Mouse (Mus musculus) limb, embryonic 13.5 days (tissue): ENCODE results near the gene Ercc6l2. TPM values are rescaled to one million over a fixed set of nuclear protein-coding genes. Genes with fewer than 3 reads are reported as not detected.

Experiments used
- ATAC-seq: fragments of 200-750 bp; cut with Nextera tagmentation; 2 replicates; pipeline ENCODE4 v1.8.0; 2017; ENCODE audit warnings: low read depth, moderate number of reproducible peaks, moderate TSS enrichment; ENCODE audit not compliant: low FRiP score
- H3K27ac ChIP-seq: fragments of 300-500 bp; sonication (generic); 2 replicates; pipeline ENCODE4 v1.5.1; 2015; ENCODE audit warnings: inconsistent platforms, mild to moderate bottlenecking, moderate library complexity
- H3K27me3 ChIP-seq: fragments of 300-500 bp; sonication (generic); 2 replicates; pipeline ENCODE4 v1.6.1; 2015; ENCODE audit warnings: mild to moderate bottlenecking, inconsistent platforms
- H3K36me3 ChIP-seq: fragments of 300-500 bp; sonication (generic); 2 replicates; pipeline ENCODE4 v1.6.1; 2015; ENCODE audit warnings: inconsistent platforms, mild to moderate bottlenecking, moderate library complexity
- H3K4me1 ChIP-seq: fragments of 300-500 bp; sonication (generic); 2 replicates; pipeline ENCODE4 v1.6.1; 2015; ENCODE audit warnings: inconsistent platforms
- H3K4me2 ChIP-seq: fragments of 300-500 bp; sonication (generic); replicated peaks from 2 replicates; pipeline ENCODE4 v1.6.1; 2015; ENCODE audit warnings: inconsistent platforms, mild to moderate bottlenecking, moderate library complexity
- H3K4me3 ChIP-seq: fragments of 300-500 bp; sonication (generic); 2 replicates; pipeline ENCODE4 v1.5.1; 2015; ENCODE audit warnings: moderate library complexity, mild to moderate bottlenecking, inconsistent platforms
- H3K9ac ChIP-seq: fragments of 300-500 bp; sonication (generic); 2 replicates; pipeline ENCODE4 v1.6.1; 2015; ENCODE audit warnings: mild to moderate bottlenecking, inconsistent platforms
- H3K9me3 ChIP-seq: fragments of 300-500 bp; sonication (generic); 2 replicates; pipeline ENCODE4 v1.6.1; 2016; ENCODE audit warnings: inconsistent platforms
- WGBS: fragments of 180-500 bp; shearing (Covaris S2); methylation state at CpG from one replicate; pipeline ENCODE4 v1.1.7; 2015; 5-methylcytosine and 5-hydroxymethylcytosine counted together
- polyA plus RNA-seq: library from polyadenylated mRNA; unstranded; fragments of >200 nt; fragmentation: Nextera tagmentation; extraction: Ambion mirVana; gene quantifications from 2 replicates; pipeline ENCODE4 v1.2.1, GENCODE M21; 2015

Gene Ercc6l2
- polyA plus RNA-seq, 1 experiment from 2014 or later: 28.1 TPM

- H3K4me3 ChIP-seq: no peak overlapping the region
- H3K36me3 ChIP-seq: no peaks in the 10 kb centered on the region
- WGBS: 87% methylated on average over 3 of the region's 3 CpGs
- H3K27me3 ChIP-seq: no peaks in the 10 kb centered on the region
- no peaks in the 10 kb centered on the region for H3K4me1 ChIP-seq
- no peak overlapping the region for H3K9ac ChIP-seq
- no peaks in the 10 kb centered on the region for H3K9me3 ChIP-seq
- no peak for ATAC-seq
- H3K4me2 ChIP-seq: no peak overlapping the region
- H3K27ac ChIP-seq: no peak overlapping the region
Measured at GRCm38 (mm10) chr13:63807979-63808378, 7.1 kb upstream of the Ercc6l2 start.

GRCm38 (mm10) chr13:63811477-63811876 lies 3.6 kb upstream of the Ercc6l2 start:
- no peak overlapping the region for H3K27ac ChIP-seq
- no peaks in the 10 kb centered on the region for H3K27me3 ChIP-seq
- no peaks in the 10 kb centered on the region for H3K36me3 ChIP-seq
- no peak overlapping the region for H3K9ac ChIP-seq
- H3K4me2 ChIP-seq: no peak overlapping the region
- no peak overlapping the region for H3K4me3 ChIP-seq
- H3K9me3 ChIP-seq: no peaks in the 10 kb centered on the region
- ATAC-seq: no peak
- H3K4me1 ChIP-seq: peaks cover 13% of the 10 kb centered on the region

GRCm38 (mm10) chr13:63815931-63816330 lies 891 bp downstream of the Ercc6l2 start:
- ATAC-seq: no peak
- Histone ChIP-seq H3K36me3 (no peaks in the 10 kb centered on the region), H3K4me1 (peaks cover 13% of the 10 kb centered on the region), H3K4me2 (peak overlapping the region; percentile 68), H3K9me3 (no peaks in the 10 kb centered on the region), H3K4me3 (peak overlapping the region; percentile 64), H3K27me3 (no peaks in the 10 kb centered on the region), H3K27ac (peak overlapping the region; percentile 87; the same call in 1 of the 2 replicates), H3K9ac (peak overlapping the region; percentile 85)

GRCm38 (mm10) chr13:63845758-63846157 lies 30.7 kb downstream of the Ercc6l2 start:
- H3K4me1 ChIP-seq: no peaks in the 10 kb centered on the region
- no peak overlapping the region for H3K4me3 ChIP-seq
- no peak for ATAC-seq
- no peak overlapping the region for H3K9ac ChIP-seq
- H3K27ac ChIP-seq: no peak overlapping the region
- H3K27me3 ChIP-seq: no peaks in the 10 kb centered on the region
- peaks cover 31% of the 10 kb centered on the region for H3K36me3 ChIP-seq
- H3K4me2 ChIP-seq: no peak overlapping the region
- no peaks in the 10 kb centered on the region for H3K9me3 ChIP-seq
- WGBS: 91% methylated on average over 2 of the region's 2 CpGs

- H3K9ac ChIP-seq: no peak overlapping the region
- 94% methylated on average over 3 of the region's 3 CpGs for WGBS
Measured at GRCm38 (mm10) chr13:63850308-63851011, 35.4 kb downstream of the Ercc6l2 start.

GRCm38 (mm10) chr13:63872585-63873282 lies 57.7 kb downstream of the Ercc6l2 start:
- Histone ChIP-seq H3K9ac (no peak overlapping the region), H3K4me3 (no peak overlapping the region), H3K9me3 (no peaks in the 10 kb centered on the region), H3K36me3 (peaks cover 16% of the 10 kb centered on the region), H3K27me3 (no peaks in the 10 kb centered on the region), H3K4me2 (no peak overlapping the region), H3K27ac (no peak overlapping the region), H3K4me1 (no peaks in the 10 kb centered on the region)
- 90% methylated on average over 2 of the region's 2 CpGs for WGBS
- ATAC-seq: no peak

More at GRCm38 (mm10) chr13:63850308-63851011, 35.4 kb downstream of the Ercc6l2 start:
- ATAC-seq: no peak
- Histone ChIP-seq H3K36me3 (peaks cover 19% of the 10 kb centered on the region), H3K27me3 (no peaks in the 10 kb centered on the region), H3K4me3 (no peak overlapping the region), H3K27ac (no peak overlapping the region), H3K4me2 (no peak overlapping the region), H3K9me3 (no peaks in the 10 kb centered on the region), H3K4me1 (no peaks in the 10 kb centered on the region)

- no peak overlapping the region for H3K27ac ChIP-seq
- H3K9ac ChIP-seq: no peak overlapping the region
- no peak overlapping the region for H3K4me2 ChIP-seq
- no peaks in the 10 kb centered on the region for H3K9me3 ChIP-seq
- H3K27me3 ChIP-seq: no peaks in the 10 kb centered on the region
- no peak for ATAC-seq
- H3K36me3 ChIP-seq: peaks cover 6% of the 10 kb centered on the region
- WGBS: 84% methylated on average over 6 of the region's 6 CpGs
- H3K4me1 ChIP-seq: no peaks in the 10 kb centered on the region
- no peak overlapping the region for H3K4me3 ChIP-seq
Measured at GRCm38 (mm10) chr13:63877138-63877537, 62.1 kb downstream of the Ercc6l2 start.

- no peak for ATAC-seq
- H3K27me3 ChIP-seq: no peaks in the 10 kb centered on the region
- no peak overlapping the region for H3K9ac ChIP-seq
- no peak overlapping the region for H3K4me2 ChIP-seq
- no peak overlapping the region for H3K27ac ChIP-seq
- H3K4me1 ChIP-seq: peaks cover 9% of the 10 kb centered on the region
- no peak overlapping the region for H3K4me3 ChIP-seq
- no peaks in the 10 kb centered on the region for H3K9me3 ChIP-seq
- 69% methylated on average over 1 of the region's 1 CpGs for WGBS
- peaks cover 4% of the 10 kb centered on the region; the same call in 1 of the 2 replicates for H3K36me3 ChIP-seq
Measured at GRCm38 (mm10) chr13:63879105-63879863, 64.2 kb downstream of the Ercc6l2 start.

- no peak for ATAC-seq
Measured at GRCm38 (mm10) chr13:63879864-63880141, 64.8 kb downstream of the Ercc6l2 start.

GRCm38 (mm10) chr13:63885532-63885949 lies 70.5 kb downstream of the Ercc6l2 start:
- no peak overlapping the region for H3K4me3 ChIP-seq
- peaks cover 15% of the 10 kb centered on the region for H3K4me1 ChIP-seq
- no peak overlapping the region for H3K27ac ChIP-seq
- no peak for ATAC-seq
- no peaks in the 10 kb centered on the region for H3K9me3 ChIP-seq
- H3K36me3 ChIP-seq: peaks cover 6% of the 10 kb centered on the region
- H3K4me2 ChIP-seq: no peak overlapping the region
- H3K27me3 ChIP-seq: no peaks in the 10 kb centered on the region
- WGBS: 80% methylated on average over 3 of the region's 3 CpGs
- no peak overlapping the region for H3K9ac ChIP-seq

More at GRCm38 (mm10) chr13:63879864-63880141, 64.8 kb downstream of the Ercc6l2 start:
- Histone ChIP-seq H3K4me2 (no peak overlapping the region), H3K27me3 (no peaks in the 10 kb centered on the region), H3K9me3 (no peaks in the 10 kb centered on the region), H3K27ac (no peak overlapping the region), H3K4me1 (peaks cover 11% of the 10 kb centered on the region), H3K4me3 (no peak overlapping the region), H3K9ac (no peak overlapping the region), H3K36me3 (peaks cover 4% of the 10 kb centered on the region; the same call in 1 of the 2 replicates)
- 88% methylated on average over 4 of the region's 4 CpGs for WGBS

- ATAC-seq: no peak
- Histone ChIP-seq H3K9me3 (no peaks in the 10 kb centered on the region), H3K4me2 (no peak overlapping the region)
Measured at GRCm38 (mm10) chr13:63886429-63887052, 71.5 kb downstream of the Ercc6l2 start.

More at GRCm38 (mm10) chr13:63886429-63887052, 71.5 kb downstream of the Ercc6l2 start:
- peaks cover 6% of the 10 kb centered on the region for H3K36me3 ChIP-seq
- no peak overlapping the region for H3K9ac ChIP-seq
- H3K27me3 ChIP-seq: no peaks in the 10 kb centered on the region
- 93% methylated on average over 3 of the region's 3 CpGs for WGBS
- H3K4me3 ChIP-seq: no peak overlapping the region
- H3K4me1 ChIP-seq: peaks cover 17% of the 10 kb centered on the region
- no peak overlapping the region for H3K27ac ChIP-seq
